Mouse (Mus musculus) forebrain, embryonic 15.5 days (tissue): ENCODE measurements at regions not wholly inside any gene's neighbourhood (a gene's known extent, or its start where the extent isn't known, plus 50 kb on each side); places are given as distances from the start of the nearest gene placed in this dataset.
A peak's percentile ranks its signal among the peaks of the same experiment; 100 is the strongest.

Source experiments
- ATAC-seq: fragments of 200-750 bp; cut with Nextera tagmentation; replicated peaks from 2 replicates; pipeline ENCODE4 v1.8.0; 2017; ENCODE audit warnings: mild to moderate bottlenecking, moderate TSS enrichment, moderate library complexity
- H3K27ac ChIP-seq: fragments of 300-500 bp; sonication (generic); replicated peaks from 2 replicates; pipeline ENCODE4 v1.5.1; 2015; ENCODE audit warnings: mild to moderate bottlenecking, inconsistent platforms
- H3K27me3 ChIP-seq: fragments of 300-500 bp; sonication (generic); 2 replicates; pipeline ENCODE4 v1.6.1; 2015; ENCODE audit warnings: inconsistent platforms
- H3K36me3 ChIP-seq: fragments of 300-500 bp; sonication (generic); 2 replicates; pipeline ENCODE4 v1.6.1; 2015; ENCODE audit warnings: mild to moderate bottlenecking, inconsistent platforms
- H3K4me1 ChIP-seq: fragments of 300-500 bp; sonication (generic); 2 replicates; pipeline ENCODE4 v1.6.1; 2015; ENCODE audit warnings: inconsistent platforms
- H3K4me2 ChIP-seq: fragments of 300-500 bp; sonication (generic); replicated peaks from 2 replicates; pipeline ENCODE4 v1.6.1; 2015; ENCODE audit warnings: mild to moderate bottlenecking, inconsistent platforms
- H3K4me3 ChIP-seq: fragments of 300-500 bp; sonication (generic); 2 replicates; pipeline ENCODE4 v1.5.1; 2015; ENCODE audit warnings: mild to moderate bottlenecking, inconsistent platforms
- H3K9ac ChIP-seq: fragments of 300-500 bp; sonication (generic); replicated peaks from 2 replicates; pipeline ENCODE4 v1.6.1; 2015; ENCODE audit warnings: mild to moderate bottlenecking, inconsistent platforms
- H3K9me3 ChIP-seq: fragments of 300-500 bp; sonication (generic); 2 replicates; pipeline ENCODE4 v1.6.1; 2016; ENCODE audit warnings: inconsistent platforms
- WGBS: fragments of 180-500 bp; shearing (Covaris S2); methylation state at CpG from one replicate; pipeline ENCODE4 v1.1.7; 2015; ENCODE audit warnings: mixed read lengths; 5-methylcytosine and 5-hydroxymethylcytosine counted together

GRCm38 (mm10) chr11:82668026-82668425 is 96.1 kb downstream of the Cct6b start:
- no peak overlapping the region for H3K9ac ChIP-seq
- ATAC-seq: no peak
- 92% methylated on average over 1 of the region's 1 CpGs for WGBS

GRCm38 (mm10) chr11:82664076-82664475 is 100.0 kb downstream of the Cct6b start:
- H3K9ac ChIP-seq: no peak overlapping the region
- 93% methylated on average over 1 of the region's 1 CpGs for WGBS
- no peaks in the 10 kb centered on the region for H3K36me3 ChIP-seq
- H3K4me1 ChIP-seq: no peaks in the 10 kb centered on the region
- H3K27ac ChIP-seq: no peak overlapping the region
- H3K27me3 ChIP-seq: no peaks in the 10 kb centered on the region
- H3K9me3 ChIP-seq: no peaks in the 10 kb centered on the region
- no peak overlapping the region for H3K4me2 ChIP-seq
- H3K4me3 ChIP-seq: no peak overlapping the region
- no peak for ATAC-seq

More at GRCm38 (mm10) chr11:82668026-82668425, 96.1 kb downstream of the Cct6b start:
- Histone ChIP-seq H3K4me3 (no peak overlapping the region), H3K4me1 (no peaks in the 10 kb centered on the region), H3K27me3 (no peaks in the 10 kb centered on the region), H3K27ac (no peak overlapping the region), H3K4me2 (no peak overlapping the region), H3K9me3 (no peaks in the 10 kb centered on the region), H3K36me3 (no peaks in the 10 kb centered on the region)

- no peak overlapping the region for H3K4me3 ChIP-seq
- no peak overlapping the region for H3K4me2 ChIP-seq
- no peaks in the 10 kb centered on the region for H3K27me3 ChIP-seq
- no peaks in the 10 kb centered on the region for H3K9me3 ChIP-seq
- no peaks in the 10 kb centered on the region for H3K4me1 ChIP-seq
- H3K9ac ChIP-seq: no peak overlapping the region
- WGBS: 7% methylated on average over 3 of the region's 3 CpGs
- H3K36me3 ChIP-seq: no peaks in the 10 kb centered on the region
- no peak overlapping the region for H3K27ac ChIP-seq
- no peak for ATAC-seq
Observed at GRCm38 (mm10) chr11:82662086-82662485, 102.0 kb downstream of the Cct6b start.

- no peak overlapping the region for H3K27ac ChIP-seq
- H3K9ac ChIP-seq: no peak overlapping the region
- H3K9me3 ChIP-seq: no peaks in the 10 kb centered on the region
- no peaks in the 10 kb centered on the region for H3K4me1 ChIP-seq
- ATAC-seq: no peak
- H3K27me3 ChIP-seq: no peaks in the 10 kb centered on the region
- 37% methylated on average over 5 of the region's 5 CpGs for WGBS
- no peak overlapping the region for H3K4me2 ChIP-seq
- no peak overlapping the region for H3K4me3 ChIP-seq
- H3K36me3 ChIP-seq: no peaks in the 10 kb centered on the region
Observed at GRCm38 (mm10) chr11:82651751-82652150, 112.4 kb downstream of the Cct6b start.

- no peak overlapping the region for H3K27ac ChIP-seq
- peaks cover 10% of the 10 kb centered on the region; the same call in 1 of the 2 replicates for H3K4me1 ChIP-seq
- H3K4me2 ChIP-seq: no peak overlapping the region
- ATAC-seq: no peak
- no peak overlapping the region for H3K9ac ChIP-seq
- no peaks in the 10 kb centered on the region for H3K27me3 ChIP-seq
- H3K4me3 ChIP-seq: no peak overlapping the region
- H3K9me3 ChIP-seq: no peaks in the 10 kb centered on the region
- no peaks in the 10 kb centered on the region for H3K36me3 ChIP-seq
- 71% methylated on average over 4 of the region's 4 CpGs for WGBS
Observed at GRCm38 (mm10) chr11:82638513-82638912, 125.6 kb downstream of the Cct6b start.

GRCm38 (mm10) chr11:82632191-82632590 is 131.9 kb downstream of the Cct6b start:
- H3K36me3 ChIP-seq: no peaks in the 10 kb centered on the region
- H3K27me3 ChIP-seq: no peaks in the 10 kb centered on the region
- WGBS: 100% methylated on average over 1 of the region's 1 CpGs
- no peak overlapping the region for H3K9ac ChIP-seq
- H3K4me1 ChIP-seq: peaks cover 28% of the 10 kb centered on the region
- H3K4me2 ChIP-seq: no peak overlapping the region
- no peak for ATAC-seq
- H3K9me3 ChIP-seq: no peaks in the 10 kb centered on the region
- no peak overlapping the region for H3K27ac ChIP-seq
- H3K4me3 ChIP-seq: no peak overlapping the region

- Histone ChIP-seq H3K27me3 (no peaks in the 10 kb centered on the region), H3K4me1 (peaks cover 28% of the 10 kb centered on the region), H3K9me3 (no peaks in the 10 kb centered on the region), H3K27ac (peak overlapping the region; percentile 68), H3K4me2 (no peak overlapping the region), H3K9ac (no peak overlapping the region), H3K36me3 (no peaks in the 10 kb centered on the region), H3K4me3 (no peak overlapping the region)
- 12% methylated on average over 4 of the region's 4 CpGs for WGBS
- ATAC-seq: peak; percentile 95
Observed at GRCm38 (mm10) chr11:82631387-82631786, 132.7 kb downstream of the Cct6b start.

GRCm38 (mm10) chr11:82626501-82627111 is 137.5 kb downstream of the Cct6b start:
- ATAC-seq: no peak
- H3K9ac ChIP-seq: no peak overlapping the region
- no peak overlapping the region for H3K4me3 ChIP-seq
- WGBS: 17% methylated on average over 7 of the region's 7 CpGs
- H3K27ac ChIP-seq: no peak overlapping the region
- peaks cover 12% of the 10 kb centered on the region for H3K27me3 ChIP-seq
- no peak overlapping the region for H3K4me2 ChIP-seq
- H3K36me3 ChIP-seq: no peaks in the 10 kb centered on the region
- H3K4me1 ChIP-seq: peaks cover 19% of the 10 kb centered on the region
- H3K9me3 ChIP-seq: no peaks in the 10 kb centered on the region

- ATAC-seq: no peak
- Histone ChIP-seq H3K27me3 (peaks cover 12% of the 10 kb centered on the region), H3K4me2 (no peak overlapping the region), H3K4me3 (no peak overlapping the region), H3K36me3 (no peaks in the 10 kb centered on the region), H3K9me3 (no peaks in the 10 kb centered on the region), H3K4me1 (peaks cover 19% of the 10 kb centered on the region), H3K27ac (no peak overlapping the region), H3K9ac (no peak overlapping the region)
- 95% methylated on average over 10 of the region's 10 CpGs for WGBS
Observed at GRCm38 (mm10) chr11:82621061-82621460, 143.1 kb downstream of the Cct6b start.

GRCm38 (mm10) chr11:82619418-82619817 is 144.7 kb downstream of the Cct6b start:
- 69% methylated on average over 2 of the region's 2 CpGs for WGBS
- no peak for ATAC-seq

GRCm38 (mm10) chr11:82618457-82618856 is 145.7 kb downstream of the Cct6b start:
- no peaks in the 10 kb centered on the region for H3K36me3 ChIP-seq
- no peak for ATAC-seq
- H3K4me1 ChIP-seq: peaks cover 19% of the 10 kb centered on the region
- H3K4me3 ChIP-seq: no peak overlapping the region
- H3K27ac ChIP-seq: no peak overlapping the region
- H3K9ac ChIP-seq: no peak overlapping the region
- H3K4me2 ChIP-seq: peak overlapping the region; percentile 11; the same call in 1 of the 2 replicates
- WGBS: 2% methylated on average over 9 of the region's 9 CpGs
- peaks cover 10% of the 10 kb centered on the region for H3K27me3 ChIP-seq
- no peaks in the 10 kb centered on the region for H3K9me3 ChIP-seq

More at GRCm38 (mm10) chr11:82619418-82619817, 144.7 kb downstream of the Cct6b start:
- peaks cover 12% of the 10 kb centered on the region for H3K27me3 ChIP-seq
- no peak overlapping the region for H3K4me2 ChIP-seq
- H3K27ac ChIP-seq: no peak overlapping the region
- no peak overlapping the region for H3K9ac ChIP-seq
- H3K9me3 ChIP-seq: no peaks in the 10 kb centered on the region
- H3K4me1 ChIP-seq: peaks cover 19% of the 10 kb centered on the region
- H3K36me3 ChIP-seq: no peaks in the 10 kb centered on the region
- H3K4me3 ChIP-seq: no peak overlapping the region

GRCm38 (mm10) chr11:82616856-82617255 is 147.3 kb downstream of the Cct6b start:
- peaks cover 19% of the 10 kb centered on the region for H3K4me1 ChIP-seq
- ATAC-seq: no peak
- H3K27me3 ChIP-seq: peaks cover 3% of the 10 kb centered on the region
- no peaks in the 10 kb centered on the region for H3K9me3 ChIP-seq
- no peak overlapping the region for H3K4me3 ChIP-seq
- H3K27ac ChIP-seq: no peak overlapping the region
- no peak overlapping the region for H3K4me2 ChIP-seq
- no peaks in the 10 kb centered on the region for H3K36me3 ChIP-seq
- 53% methylated on average over 7 of the region's 7 CpGs for WGBS
- no peak overlapping the region for H3K9ac ChIP-seq

- H3K4me2 ChIP-seq: no peak overlapping the region
- ATAC-seq: no peak
- no peaks in the 10 kb centered on the region for H3K9me3 ChIP-seq
- 92% methylated on average over 9 of the region's 9 CpGs for WGBS
- H3K36me3 ChIP-seq: no peaks in the 10 kb centered on the region
- H3K9ac ChIP-seq: no peak overlapping the region
- H3K27ac ChIP-seq: no peak overlapping the region
- no peak overlapping the region for H3K4me3 ChIP-seq
- H3K27me3 ChIP-seq: no peaks in the 10 kb centered on the region
- peaks cover 14% of the 10 kb centered on the region for H3K4me1 ChIP-seq
Observed at GRCm38 (mm10) chr11:82614356-82614755, 149.8 kb downstream of the Cct6b start.
